ENCODE assay signal across 8 mouse cellular contexts in genomic region chr17:6467638-6468461, GRCm38 (mm10). TPM values are rescaled to one million over a fixed set of nuclear protein-coding genes. Genes with fewer than 3 reads are reported as not detected.
DNase-seq lines count a peak whose midpoint lies in the region; ATAC-seq and TF ChIP-seq lines count a peak whose summit lies in the region.
"Not testable (repeated sequence)": the region's sequence is repeated elsewhere in the genome, so short reads cannot be mapped to it uniquely, and the experiment has no call there.

No protein-coding gene starts in this region.

- peak; percentile 83 for ATAC-seq in CD4-positive, CD25-positive, alpha-beta regulatory T cell, adult 4 months
- ATAC-seq in forebrain, embryonic 13.5 days = peak; percentile 8; the same call in 1 of the 2 replicates
- ATAC-seq in hematopoietic stem cell, adult 5-6 weeks (replicated peaks in 1 of 2; ENCODE audit: insufficient read depth in 1 of 2, low FRiP score in 2 of 2, low TSS enrichment in 1 of 2, low read depth in 1 of 2, poor library complexity in 2 of 2, severe bottlenecking in 2 of 2) = peak; percentile 88 to 92
- peak; percentile 66 for ATAC-seq in kidney, embryonic 14.5 days (ENCODE audit: low FRiP score, low TSS enrichment)
- ATAC-seq in liver, embryonic 13.5 days (ENCODE audit: low read depth) = peak; percentile 66
- peak; percentile 74 for ATAC-seq in megakaryocyte, adult 5-6 weeks (ENCODE audit: poor library complexity, severe bottlenecking)
- peak; percentile 92 for ATAC-seq in stomach, embryonic 14.5 days (ENCODE audit: insufficient number of reproducible peaks, insufficient read depth, low FRiP score, low read depth)

- TF ChIP-seq POLR2A in cerebellum, adult 2 months (IDR thresholded peaks at IDR 0.05; ENCODE audit: borderline replicate concordance, insufficient read depth, low read length) = not testable (repeated sequence)

- H3K27me3 ChIP-seq in cerebellum, adult 2 months (ENCODE audit: control insufficient read depth, insufficient read depth, low read length); forebrain, embryonic 13.5 days; kidney, embryonic 14.5 days (ENCODE audit: control insufficient read depth, insufficient read depth, low read length); liver, embryonic 13.5 days; stomach, embryonic 14.5 days (ENCODE audit: control insufficient read depth, insufficient read depth, low read length): not testable (repeated sequence)

- not testable (repeated sequence) for H3K27ac ChIP-seq in cerebellum, adult 2 months (ENCODE audit: insufficient read depth, low read length); forebrain, embryonic 13.5 days; kidney, embryonic 14.5 days (ENCODE audit: low read depth, low read length); liver, embryonic 13.5 days
- H3K27ac ChIP-seq in stomach, embryonic 14.5 days (ENCODE audit: low read length) = peak overlapping the region; percentile 29; the same call in 1 of the 2 replicates

- H3K4me2 ChIP-seq in forebrain, embryonic 13.5 days; kidney, embryonic 14.5 days (replicated peaks; ENCODE audit: low read depth, low read length); stomach, embryonic 14.5 days (replicated peaks; ENCODE audit: low read depth, low read length): not testable (repeated sequence)
- peak overlapping the region; percentile 17 for H3K4me2 ChIP-seq in liver, embryonic 13.5 days

- TF ChIP-seq CTCF in cerebellum, adult 2 months (IDR thresholded peaks at IDR 0.05; ENCODE audit: borderline replicate concordance, insufficient read depth, low read depth, low read length) = peak; percentile 26; the same call in 1 of the 2 replicates

- H3K4me1 ChIP-seq in cerebellum, adult 2 months (ENCODE audit: control insufficient read depth, insufficient read depth, low read length) = peaks cover 18% of the 10 kb centered on the region
- not testable (repeated sequence) for H3K4me1 ChIP-seq in forebrain, embryonic 13.5 days; kidney, embryonic 14.5 days (ENCODE audit: control insufficient read depth, insufficient read depth, low read length); stomach, embryonic 14.5 days (ENCODE audit: control insufficient read depth, insufficient read depth, low read length)
- H3K4me1 ChIP-seq in liver, embryonic 13.5 days (replicated peaks) = peaks cover 17% of the 10 kb centered on the region

- H3K36me3 ChIP-seq in forebrain, embryonic 13.5 days (ENCODE audit: poor library complexity, severe bottlenecking); kidney, embryonic 14.5 days (ENCODE audit: control insufficient read depth, insufficient read depth, low read length); liver, embryonic 13.5 days; stomach, embryonic 14.5 days (ENCODE audit: control insufficient read depth, insufficient read depth, low read length): not testable (repeated sequence)

- not testable (repeated sequence) for H3K9ac ChIP-seq in forebrain, embryonic 13.5 days; kidney, embryonic 14.5 days (ENCODE audit: low read depth, low read length); liver, embryonic 13.5 days; stomach, embryonic 14.5 days (replicated peaks; ENCODE audit: low read depth, low read length)

- H3K9me3 ChIP-seq in forebrain, embryonic 13.5 days (replicated peaks); kidney, embryonic 14.5 days (ENCODE audit: control insufficient read depth, low read length); liver, embryonic 13.5 days (replicated peaks); stomach, embryonic 14.5 days (ENCODE audit: control insufficient read depth, low read depth, low read length): not testable (repeated sequence)

- H3K4me3 ChIP-seq in cerebellum, adult 2 months (replicated peaks; ENCODE audit: insufficient read depth, low read depth, low read length); forebrain, embryonic 13.5 days; kidney, embryonic 14.5 days (ENCODE audit: low read length); liver, embryonic 13.5 days (replicated peaks); stomach, embryonic 14.5 days (ENCODE audit: low read depth, low read length): not testable (repeated sequence)

- not testable (repeated sequence) for DNase-seq in cerebellum, adult 2 months
- peak; percentile 38 for DNase-seq in liver, embryonic 13.5 days

- WGBS in cerebellum, adult 2 months = 56% methylated on average over 18 of the region's 18 CpGs
- WGBS in forebrain, embryonic 13.5 days = 69% methylated on average over 18 of the region's 18 CpGs
- WGBS in kidney, embryonic 14.5 days = 52% methylated on average over 17 of the region's 18 CpGs
- WGBS in liver, embryonic 13.5 days (ENCODE audit: insufficient replicate concordance) = 33% methylated on average over 18 of the region's 18 CpGs
- 42% methylated on average over 15 of the region's 18 CpGs for WGBS in stomach, embryonic 14.5 days

RNA-seq across cellular contexts. Expression of gene Dynlt1b, which starts 37.9 kb away (rescaled TPM):
- polyA plus RNA-seq in CD4-positive, CD25-positive, alpha-beta regulatory T cell, adult 4 months (2017; shearing (Covaris generic)) = 100 to 1,000 TPM; 128 to 139 TPM
- polyA plus RNA-seq in cerebellum, adult 2 months (2012; rRNA removed) = 160 and 183 TPM in 2 replicates
- 931 and 992 TPM in 2 replicates for polyA plus RNA-seq in forebrain, embryonic 13.5 days (2015; fragmentation: Nextera tagmentation; extraction: Ambion mirVana)
- total RNA-seq in hematopoietic stem cell, adult 5-6 weeks (2017) = 102 and 167 TPM in 2 replicates
- 506 and 609 TPM in 2 replicates for polyA plus RNA-seq in kidney, embryonic 14.5 days (2014; fragmentation: Nextera tagmentation; extraction: Ambion mirVana)
- polyA plus RNA-seq in liver, embryonic 13.5 days (2015; fragmentation: Nextera tagmentation; extraction: Ambion mirVana) = 205 and 224 TPM in 2 replicates
- 183 and 199 TPM in 2 replicates for total RNA-seq in megakaryocyte, adult 5-6 weeks (2015)
- total RNA-seq in megakaryocyte, adult 5-6 weeks (2017) = 169 and 204 TPM in 2 replicates
- polyA plus RNA-seq in stomach, embryonic 14.5 days (2014; fragmentation: Nextera tagmentation; extraction: Ambion mirVana) = 610 and 627 TPM in 2 replicates

Comparison
In these comparisons a context has a peak if more than half of its experiments do, and no peak if none do; other contexts are left out.
1. ATAC-seq: peak in every context shown above with its lines; median percentile 92 in stomach, embryonic 14.5 days; 90 in hematopoietic stem cell, adult 5-6 weeks; 83 in CD4-positive, CD25-positive, alpha-beta regulatory T cell, adult 4 months; 74 in megakaryocyte, adult 5-6 weeks; 66 in kidney, embryonic 14.5 days; 66 in liver, embryonic 13.5 days; 8 in forebrain, embryonic 13.5 days.